ENCODE assay signal across 13 mouse cellular contexts in the genomic region with DNA sequence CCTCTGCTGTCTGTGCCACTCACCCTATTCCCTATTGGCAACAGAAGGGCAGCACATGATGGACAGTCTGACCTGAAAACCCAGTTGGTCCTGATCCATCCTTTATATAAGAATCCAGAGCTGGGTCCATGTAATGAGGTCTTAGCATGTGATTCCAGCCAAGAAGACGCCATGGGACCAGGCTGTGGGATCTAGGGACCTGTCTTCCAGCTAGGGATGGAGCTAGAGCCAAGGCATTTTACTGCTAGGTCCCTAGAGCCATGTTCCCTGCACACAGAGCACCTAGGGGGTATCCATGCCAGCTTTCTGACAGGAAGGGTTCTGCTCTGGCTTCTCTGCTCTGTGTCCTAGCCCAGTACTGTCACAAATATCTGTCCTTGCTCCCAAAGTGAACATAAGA.
"Had no signal": no experiment of that assay in that cellular context is flagged by ENCODE, and none has a peak within 500 bp of the region (broad histone marks: within the 10 kb centered on the region; RNA-seq: fewer than 3 reads in every experiment).

No protein-coding gene starts in this region.

- H3K27ac ChIP-seq: kidney, embryonic 15.5 days; limb, embryonic 10.5 days; lung, embryonic 15.5 days; macrophage; midbrain, embryonic 15.5 days; neural tube, embryonic 12.5 days had no signal

- H3K9ac ChIP-seq: kidney, embryonic 15.5 days; lung, embryonic 15.5 days; midbrain, embryonic 15.5 days; neural tube, embryonic 12.5 days had no signal

- H3K9me3 ChIP-seq: kidney, embryonic 15.5 days; limb, embryonic 10.5 days; lung, embryonic 15.5 days; midbrain, embryonic 15.5 days; neural tube, embryonic 12.5 days had no signal

- H3K4me1 ChIP-seq: kidney, embryonic 15.5 days; limb, embryonic 10.5 days; lung, embryonic 15.5 days; midbrain, embryonic 15.5 days; neural tube, embryonic 12.5 days had no signal

- DNase-seq: kidney, postnatal 14 days; lung, postnatal 14 days; retina, postnatal 1 day; right cerebral cortex, postnatal 4 days; spleen, adult 18-20 months; thymus, postnatal 36 days had no signal

- H3K27me3 ChIP-seq: kidney, embryonic 15.5 days; lung, embryonic 15.5 days; midbrain, embryonic 15.5 days; neural tube, embryonic 12.5 days had no signal

- H3K36me3 ChIP-seq: kidney, embryonic 15.5 days; limb, embryonic 10.5 days; lung, embryonic 15.5 days; midbrain, embryonic 15.5 days; neural tube, embryonic 12.5 days had no signal

- H3K4me3 ChIP-seq: kidney, embryonic 15.5 days; limb, embryonic 10.5 days; lung, embryonic 15.5 days; midbrain, embryonic 15.5 days; neural tube, embryonic 12.5 days had no signal

- H3K4me2 ChIP-seq: kidney, embryonic 15.5 days; lung, embryonic 15.5 days; midbrain, embryonic 15.5 days; neural tube, embryonic 12.5 days had no signal

- ATAC-seq: intestine, embryonic 16.5 days; midbrain, embryonic 15.5 days had no signal
